Mouse (Mus musculus): ENCODE data around the gene Gprc5a.

- TF ChIP-seq POLR2A (IDR thresholded peaks at IDR 0.05; ENCODE audit: control insufficient read depth, low read depth, low read length) = no peak
- TF ChIP-seq CTCF (IDR thresholded peaks at IDR 0.05; ENCODE audit: control insufficient read depth, insufficient read depth, insufficient replicate concordance, low read depth, low read length) = no peak
These were observed 59.4 kb downstream of the Gprc5a start for GRCm38 (mm10) chr6:135124755-135125380.

Data from testis, adult 2 months (tissue).